Comparison of ENCODE assay signal across 12 mouse cellular contexts in the genomic region with DNA sequence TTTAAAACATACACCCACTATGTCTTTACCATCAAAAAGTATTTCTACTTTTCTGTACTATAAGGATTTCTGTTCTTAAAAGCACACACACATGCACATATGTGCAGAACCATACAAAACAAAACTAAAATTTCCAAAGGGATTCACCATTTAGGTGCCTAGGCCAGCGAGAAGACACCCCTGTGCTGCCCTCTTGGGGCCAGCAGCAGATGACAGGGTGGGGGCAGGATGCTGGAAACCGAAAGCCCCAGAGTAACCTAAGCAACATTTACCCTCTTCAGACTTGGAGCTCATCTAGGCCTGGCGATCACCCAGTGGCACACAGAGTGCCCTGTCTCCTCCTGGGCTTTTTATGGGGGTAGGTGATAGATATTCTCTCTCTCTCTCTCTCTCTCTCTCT.
DNase-seq lines count a peak whose midpoint lies in the region; ATAC-seq and TF ChIP-seq lines count a peak whose summit lies in the region.
"Had no signal": no experiment of that assay in that cellular context is flagged by ENCODE, and none has a peak within 500 bp of the region (broad histone marks: within the 10 kb centered on the region; RNA-seq: fewer than 3 reads in every experiment).

No protein-coding gene starts in this region.

- no peaks in the 10 kb centered on the region for H3K27me3 ChIP-seq in heart, adult 2 months (ENCODE audit: control insufficient read depth, insufficient read depth, low read length)
- no peaks in the 10 kb centered on the region; the same call in 1 of the 2 replicates for H3K27me3 ChIP-seq in hindbrain, embryonic 14.5 days (ENCODE audit: control insufficient read depth, insufficient read depth, low read length)

- 40% methylated on average over 3 of the region's 3 CpGs for WGBS in heart, adult 2 months
- WGBS in hindbrain, embryonic 14.5 days, result 32% methylated on average over 3 of the region's 3 CpGs

- peak; percentile 51 for TF ChIP-seq CTCF in heart, adult 2 months (IDR thresholded peaks at IDR 0.05)

- no peak overlapping the region for H3K27ac ChIP-seq in heart, adult 2 months
- peak overlapping the region; percentile 64 for H3K27ac ChIP-seq in hindbrain, embryonic 14.5 days
- H3K27ac ChIP-seq: embryonic facial prominence, embryonic 13.5 days; heart, embryonic 13.5 days; macrophage had no signal

- DNase-seq in heart, adult 2 months, result no peak
- no peak for DNase-seq in heart, postnatal 14 days
- peak; percentile 34 for DNase-seq in 3134 (ENCODE audit: extremely low read depth, insufficient read length, low spot score)
- DNase-seq in MN1 (ENCODE audit: low spot score), result peak; percentile 72
- no peak for DNase-seq in hindbrain, embryonic 14.5 days (ENCODE audit: low spot score)
- DNase-seq in ovary, adult 18-20 months (ENCODE audit: low spot score), result no peak
- no peak for DNase-seq in urinary bladder, adult 2 months (ENCODE audit: low spot score)
- DNase-seq in heart, adult 18-20 months, result no peak
- DNase-seq: layer of hippocampus, adult 9-11 months had no signal

- H3K36me3 ChIP-seq in heart, adult 2 months (ENCODE audit: control insufficient read depth, insufficient read depth, low read length), result no peaks in the 10 kb centered on the region
- no peaks in the 10 kb centered on the region for H3K36me3 ChIP-seq in hindbrain, embryonic 14.5 days (replicated peaks; ENCODE audit: control insufficient read depth, insufficient read depth)
- H3K36me3 ChIP-seq: embryonic facial prominence, embryonic 13.5 days; heart, embryonic 13.5 days had no signal

- no peak overlapping the region for H3K9ac ChIP-seq in heart, adult 2 months (ENCODE audit: low read depth, low read length)
- H3K9ac ChIP-seq in hindbrain, embryonic 14.5 days, result no peak overlapping the region
- H3K9ac ChIP-seq: embryonic facial prominence, embryonic 13.5 days; heart, embryonic 13.5 days had no signal

- ATAC-seq in hindbrain, embryonic 14.5 days (ENCODE audit: low FRiP score), result no peak

- no peaks in the 10 kb centered on the region for H3K4me1 ChIP-seq in heart, adult 2 months (ENCODE audit: control insufficient read depth, insufficient read depth, low read length)
- peaks cover 27% of the 10 kb centered on the region for H3K4me1 ChIP-seq in hindbrain, embryonic 14.5 days (replicated peaks; ENCODE audit: control insufficient read depth, insufficient read depth, low read length)
- H3K4me1 ChIP-seq: embryonic facial prominence, embryonic 13.5 days; heart, embryonic 13.5 days had no signal

- intact Hi-C loops in heart, adult 2 months (cut with DNase I), result no loop called here
- intact Hi-C loops in heart, postnatal 14 days (cut with DNase I), result no loop called here

- no peak overlapping the region for H3K4me3 ChIP-seq in heart, adult 2 months
- no peak overlapping the region for H3K4me3 ChIP-seq in hindbrain, embryonic 14.5 days (replicated peaks; ENCODE audit: low read length)
- H3K4me3 ChIP-seq: embryonic facial prominence, embryonic 13.5 days; heart, embryonic 13.5 days had no signal

- H3K79me2 ChIP-seq in heart, adult 2 months (replicated peaks; ENCODE audit: control insufficient read depth, insufficient read depth, low read length), result no peaks in the 10 kb centered on the region

- TF ChIP-seq EP300 in heart, adult 2 months (IDR thresholded peaks at IDR 0.05; ENCODE audit: insufficient read depth, low read depth, low read length), result no peak

- no peak overlapping the region for H3K4me2 ChIP-seq in hindbrain, embryonic 14.5 days (replicated peaks)
- H3K4me2 ChIP-seq: embryonic facial prominence, embryonic 13.5 days; heart, embryonic 13.5 days had no signal

- no peaks in the 10 kb centered on the region for H3K9me3 ChIP-seq in hindbrain, embryonic 14.5 days (ENCODE audit: control insufficient read depth, low read length)
- H3K9me3 ChIP-seq: embryonic facial prominence, embryonic 13.5 days; heart, embryonic 13.5 days had no signal

- no peak for TF ChIP-seq POLR2A in heart, adult 2 months (IDR thresholded peaks at IDR 0.05; ENCODE audit: insufficient read depth, low read depth, low read length)

Comparison
In these comparisons a context has a peak if more than half of its experiments do, and no peak if none do; other contexts are left out.
1. DNase-seq: peak in 3134 (single experiment) and MN1 (single experiment); none in heart, adult 2 months (0 of 2), heart, postnatal 14 days (0 of 2), hindbrain, embryonic 14.5 days (single experiment), ovary, adult 18-20 months (single experiment), urinary bladder, adult 2 months (single experiment) and heart, adult 18-20 months (0 of 2).